Mouse (Mus musculus) ES-Bruce4 (cell line): ENCODE data around the gene Cdc42bpb. TPM values are rescaled to one million over a fixed set of nuclear protein-coding genes. Genes with fewer than 3 reads are reported as not detected.

Source experiments
- H3K27ac ChIP-seq: 2 replicates; pipeline ENCODE4 v1.5.1; 2012; ENCODE audit warnings: low read length, inconsistent platforms; ENCODE audit not compliant: insufficient read depth
- H3K27me3 ChIP-seq: 2 replicates; pipeline ENCODE4 v1.6.1; 2012; ENCODE audit warnings: mild to moderate bottlenecking, low read length, inconsistent platforms; ENCODE audit not compliant: control insufficient read depth, poor library complexity, insufficient read depth, severe bottlenecking
- H3K36me3 ChIP-seq: 2 replicates; pipeline ENCODE4 v1.6.1; 2012; ENCODE audit warnings: inconsistent platforms, mild to moderate bottlenecking, low read length, moderate library complexity; ENCODE audit not compliant: control insufficient read depth, poor library complexity, insufficient read depth, severe bottlenecking
- H3K4me1 ChIP-seq: one replicate; pipeline ENCODE4 v1.8.1; 2011; ENCODE audit warnings: low read length; ENCODE audit not compliant: control insufficient read depth, insufficient read depth
- H3K4me3 ChIP-seq: 2 replicates; pipeline ENCODE4 v1.5.1; 2011; ENCODE audit warnings: low read depth, mild to moderate bottlenecking, low read length
- H3K9ac ChIP-seq: 2 replicates; pipeline ENCODE4 v1.6.1; 2012; ENCODE audit warnings: low read depth, mild to moderate bottlenecking, inconsistent platforms; ENCODE audit not compliant: poor library complexity, severe bottlenecking
- H3K9me3 ChIP-seq: replicated peaks from 2 replicates; pipeline ENCODE4 v1.6.1; 2012; ENCODE audit warnings: mild to moderate bottlenecking, low read length, inconsistent platforms; ENCODE audit not compliant: control insufficient read depth, poor library complexity, insufficient read depth, severe bottlenecking
- CTCF ChIP-seq: IDR thresholded peaks from one replicate; pipeline ENCODE4 v1.8.1; 2011; ENCODE audit warnings: low read depth, low read length
- EP300 ChIP-seq: IDR thresholded peaks from 2 replicates; pipeline ENCODE4 v1.6.1; 2011; ENCODE audit warnings: low read depth, low read length; ENCODE audit not compliant: insufficient read depth
- POLR2A ChIP-seq: IDR thresholded peaks from one replicate; pipeline ENCODE4 v1.8.1; 2011; ENCODE audit warnings: low read length; ENCODE audit not compliant: insufficient read depth
- polyA plus RNA-seq: library from polyadenylated mRNA; stranded (reverse); fragments of >200 nt; gene quantifications from 2 replicates; pipeline ENCODE4 v1.2.4, GENCODE M21; 2011; ENCODE audit warnings: low read depth; ENCODE audit not compliant: missing spikeins, insufficient read depth, insufficient read length

Gene Cdc42bpb
- polyA plus RNA-seq, 1 experiment = 52.3 TPM

GRCm38 (mm10) chr12:111420946-111421709, 43.6 kb upstream of the Cdc42bpb start:
- Histone ChIP-seq H3K27me3 (no peaks in the 10 kb centered on the region), H3K9ac (no peak overlapping the region), H3K4me3 (no peak overlapping the region), H3K4me1 (no peaks in the 10 kb centered on the region), H3K27ac (no peak overlapping the region), H3K36me3 (no peaks in the 10 kb centered on the region), H3K9me3 (no peaks in the 10 kb centered on the region)
- TF ChIP-seq EP300 (no peak), POLR2A (no peak), CTCF (no peak)

GRCm38 (mm10) chr12:111419918-111420317, 42.4 kb upstream of the Cdc42bpb start:
- Histone ChIP-seq H3K36me3 (no peaks in the 10 kb centered on the region), H3K27ac (no peak overlapping the region), H3K9ac (no peak overlapping the region), H3K9me3 (no peaks in the 10 kb centered on the region), H3K4me3 (no peak overlapping the region), H3K4me1 (no peaks in the 10 kb centered on the region), H3K27me3 (no peaks in the 10 kb centered on the region)
- no peak for TF ChIP-seq CTCF
- TF ChIP-seq EP300 = no peak
- TF ChIP-seq POLR2A = no peak

- Histone ChIP-seq H3K9ac (no peak within 1 kb of the TSS), H3K36me3 (no peaks in the 10 kb centered on the region), H3K27ac (no peak within 1 kb of the TSS), H3K4me1 (no peaks in the 10 kb centered on the region), H3K27me3 (no peaks in the 10 kb centered on the region), H3K9me3 (no peaks in the 10 kb centered on the region), H3K4me3 (peak within 1 kb of the TSS; percentile 38)
- TF ChIP-seq POLR2A (no peak), EP300 (no peak), CTCF (no peak)
Observed at GRCm38 (mm10) chr12:111416921-111417779, 39.6 kb upstream of the Cdc42bpb start, which contains the start of gene Exoc3l4. Gene Exoc3l4 (plus strand): TSS chr12:111417017.

- Histone ChIP-seq H3K9ac (no peak overlapping the region), H3K9me3 (no peaks in the 10 kb centered on the region), H3K27ac (no peak overlapping the region), H3K27me3 (no peaks in the 10 kb centered on the region), H3K36me3 (no peaks in the 10 kb centered on the region), H3K4me1 (no peaks in the 10 kb centered on the region), H3K4me3 (no peak overlapping the region)
- TF ChIP-seq EP300 = 0 out of 2 replicates have a peak, but pooled peaks have one; percentile 47
- TF ChIP-seq POLR2A = no peak
- peak; percentile 99 for TF ChIP-seq CTCF
Observed at GRCm38 (mm10) chr12:111413300-111413699, 35.8 kb upstream of the Cdc42bpb start.

- H3K27me3 ChIP-seq = no peaks in the 10 kb centered on the region
- H3K4me3 ChIP-seq = no peak overlapping the region
- no peaks in the 10 kb centered on the region for H3K9me3 ChIP-seq
- H3K27ac ChIP-seq = no peak overlapping the region
- no peaks in the 10 kb centered on the region for H3K4me1 ChIP-seq
- H3K36me3 ChIP-seq = no peaks in the 10 kb centered on the region
- TF ChIP-seq POLR2A (no peak), EP300 (no peak), CTCF (no peak)
- no peak overlapping the region for H3K9ac ChIP-seq
Observed at GRCm38 (mm10) chr12:111412581-111413284, 35.2 kb upstream of the Cdc42bpb start.
